Mouse (Mus musculus) forebrain, embryonic 15.5 days (tissue): ENCODE data around the gene Zkscan7. TPM values are rescaled to one million over a fixed set of nuclear protein-coding genes. Genes with fewer than 3 reads are reported as not detected.

ENCODE experiments used
- ATAC-seq: fragments of 200-750 bp; cut with Nextera tagmentation; replicated peaks from 2 replicates; pipeline ENCODE4 v1.8.0; 2017; ENCODE audit warnings: mild to moderate bottlenecking, moderate TSS enrichment, moderate library complexity
- H3K27ac ChIP-seq: fragments of 300-500 bp; sonication (generic); replicated peaks from 2 replicates; pipeline ENCODE4 v1.5.1; 2015; ENCODE audit warnings: mild to moderate bottlenecking, inconsistent platforms
- H3K27me3 ChIP-seq: fragments of 300-500 bp; sonication (generic); 2 replicates; pipeline ENCODE4 v1.6.1; 2015; ENCODE audit warnings: inconsistent platforms
- H3K36me3 ChIP-seq: fragments of 300-500 bp; sonication (generic); 2 replicates; pipeline ENCODE4 v1.6.1; 2015; ENCODE audit warnings: mild to moderate bottlenecking, inconsistent platforms
- H3K4me1 ChIP-seq: fragments of 300-500 bp; sonication (generic); 2 replicates; pipeline ENCODE4 v1.6.1; 2015; ENCODE audit warnings: inconsistent platforms
- H3K4me2 ChIP-seq: fragments of 300-500 bp; sonication (generic); replicated peaks from 2 replicates; pipeline ENCODE4 v1.6.1; 2015; ENCODE audit warnings: mild to moderate bottlenecking, inconsistent platforms
- H3K4me3 ChIP-seq: fragments of 300-500 bp; sonication (generic); 2 replicates; pipeline ENCODE4 v1.5.1; 2015; ENCODE audit warnings: mild to moderate bottlenecking, inconsistent platforms
- H3K9ac ChIP-seq: fragments of 300-500 bp; sonication (generic); replicated peaks from 2 replicates; pipeline ENCODE4 v1.6.1; 2015; ENCODE audit warnings: mild to moderate bottlenecking, inconsistent platforms
- H3K9me3 ChIP-seq: fragments of 300-500 bp; sonication (generic); 2 replicates; pipeline ENCODE4 v1.6.1; 2016; ENCODE audit warnings: inconsistent platforms
- WGBS: fragments of 180-500 bp; shearing (Covaris S2); methylation state at CpG from one replicate; pipeline ENCODE4 v1.1.7; 2015; ENCODE audit warnings: mixed read lengths; 5-methylcytosine and 5-hydroxymethylcytosine counted together
- polyA plus RNA-seq: library from polyadenylated mRNA; unstranded; fragments of >200 nt; fragmentation: Nextera tagmentation; extraction: Ambion mirVana; gene quantifications from 2 replicates; pipeline ENCODE4 v1.2.1, GENCODE M21; 2015

The Zkscan7 gene
- polyA plus RNA-seq, 1 experiment from 2014 or later = 4.6 TPM

GRCm38 (mm10) chr9:122902717-122903535, 17.4 kb downstream of the Zkscan7 start:
- ATAC-seq = peak; percentile 97
- Histone ChIP-seq H3K4me1 (0 out of 2 replicates have a peak, but pooled peaks cover 4% of the 10 kb centered on the region), H3K27me3 (no peaks in the 10 kb centered on the region), H3K4me2 (peak overlapping the region; percentile 59), H3K9me3 (no peaks in the 10 kb centered on the region), H3K27ac (peak overlapping the region; percentile 35; the same call in 1 of the 2 replicates), H3K36me3 (peaks cover 8% of the 10 kb centered on the region; the same call in 1 of the 2 replicates), H3K9ac (peak overlapping the region; percentile 71), H3K4me3 (peak overlapping the region; percentile 49)
- 12% methylated on average over 32 of the region's 32 CpGs for WGBS

GRCm38 (mm10) chr9:122922436-122922835, 37.0 kb downstream of the Zkscan7 start:
- peaks cover 7% of the 10 kb centered on the region for H3K4me1 ChIP-seq
- H3K27me3 ChIP-seq = no peaks in the 10 kb centered on the region
- peak overlapping the region; percentile 95 for H3K9ac ChIP-seq
- 20% methylated on average over 3 of the region's 3 CpGs for WGBS
- H3K9me3 ChIP-seq = no peaks in the 10 kb centered on the region
- no peak overlapping the region for H3K27ac ChIP-seq
- peak overlapping the region; percentile 56 for H3K4me2 ChIP-seq
- peaks cover 28% of the 10 kb centered on the region for H3K36me3 ChIP-seq
- peak; percentile 38; the same call in 1 of the 2 replicates for ATAC-seq
- peak overlapping the region; percentile 69 for H3K4me3 ChIP-seq

- Histone ChIP-seq H3K36me3 (peaks cover 33% of the 10 kb centered on the region), H3K9me3 (no peaks in the 10 kb centered on the region), H3K27me3 (no peaks in the 10 kb centered on the region), H3K27ac (peak within 1 kb of the TSS; percentile 70), H3K4me1 (peaks cover 7% of the 10 kb centered on the region), H3K4me2 (peak within 1 kb of the TSS; percentile 56), H3K4me3 (peak within 1 kb of the TSS; percentile 69), H3K9ac (peak within 1 kb of the TSS; percentile 95)
- 1% methylated on average over 43 of the region's 43 CpGs for WGBS
- peak; percentile 99 for ATAC-seq
Observed at GRCm38 (mm10) chr9:122922936-122923381, 37.5 kb downstream of the Zkscan7 start, which contains the start of gene Zfp105. Gene Zfp105 (plus strand): TSS chr9:122923072.

GRCm38 (mm10) chr9:122928915-122929314, 43.4 kb downstream of the Zkscan7 start:
- H3K36me3 ChIP-seq = peaks cover 80% of the 10 kb centered on the region
- H3K27ac ChIP-seq = no peak overlapping the region
- no peak overlapping the region for H3K4me3 ChIP-seq
- H3K9me3 ChIP-seq = no peaks in the 10 kb centered on the region
- peaks cover under 1% of the 10 kb centered on the region for H3K4me1 ChIP-seq
- H3K9ac ChIP-seq = no peak overlapping the region
- 98% methylated on average over 3 of the region's 3 CpGs for WGBS
- ATAC-seq = no peak
- H3K27me3 ChIP-seq = no peaks in the 10 kb centered on the region
- H3K4me2 ChIP-seq = no peak overlapping the region

Other genes with a start within 250 kb of the Zkscan7 start
- not detected in 2 replicates for gene Topaz1, start 138.3 kb upstream of the Zkscan7 start, polyA plus RNA-seq
- gene Tcaim, start 80.1 kb upstream of the Zkscan7 start, polyA plus RNA-seq = 7.4 and 7.7 TPM in 2 replicates
- gene Gm35549, start 41.6 kb upstream of the Zkscan7 start, polyA plus RNA-seq = 0.45 and 0.50 TPM in 2 replicates
- 103 and 115 TPM in 2 replicates for gene Zfp445, start 19.7 kb upstream of the Zkscan7 start, polyA plus RNA-seq
- gene Zfp105, start 37.4 kb downstream of the Zkscan7 start, polyA plus RNA-seq = 22.5 and 23.7 TPM in 2 replicates
- gene 1110059G10Rik, start 65.3 kb downstream of the Zkscan7 start, polyA plus RNA-seq = 31.4 and 33.5 TPM in 2 replicates
- 28.2 and 29.1 TPM in 2 replicates for gene Kif15, start 65.4 kb downstream of the Zkscan7 start, polyA plus RNA-seq
- gene Tmem42, start 135.6 kb downstream of the Zkscan7 start, polyA plus RNA-seq = 19.4 and 24.1 TPM in 2 replicates
- gene Tgm4, start 149.0 kb downstream of the Zkscan7 start, polyA plus RNA-seq = 0.78 and 0.95 TPM in 2 replicates
- 80.8 and 81.0 TPM in 2 replicates for gene Zdhhc3, start 227.5 kb downstream of the Zkscan7 start, polyA plus RNA-seq
- 92.6 and 98.2 TPM in 2 replicates for gene Exosc7, start 227.5 kb downstream of the Zkscan7 start, polyA plus RNA-seq